Mouse (Mus musculus): ENCODE results near the gene Nudt8.

Nudt8 gene

DNA sequence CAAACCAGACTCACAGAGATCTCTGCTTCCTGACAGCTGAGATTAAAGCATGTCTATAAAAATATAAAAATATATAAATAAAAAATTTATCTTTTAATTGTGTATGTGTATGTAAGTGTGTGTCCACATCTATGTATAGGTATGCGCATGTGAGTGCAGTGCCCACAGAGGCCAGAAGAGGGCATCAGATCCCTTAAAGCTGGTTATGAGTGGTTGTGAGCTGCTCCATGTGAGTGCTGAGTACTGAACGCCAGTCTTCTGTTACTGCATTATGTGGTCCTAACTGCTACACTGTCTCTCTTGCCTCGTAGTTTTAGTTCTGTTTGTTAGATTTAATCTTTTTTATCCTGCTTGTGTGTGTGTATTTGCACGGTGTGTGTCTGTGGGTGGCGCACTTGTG lies 50.6 kb downstream of the Nudt8 start:
- DNase-seq (ENCODE audit: low spot score in 2 of 2) = no peak

Measured in thymus, postnatal 10 days (tissue).